In the genomic region with DNA sequence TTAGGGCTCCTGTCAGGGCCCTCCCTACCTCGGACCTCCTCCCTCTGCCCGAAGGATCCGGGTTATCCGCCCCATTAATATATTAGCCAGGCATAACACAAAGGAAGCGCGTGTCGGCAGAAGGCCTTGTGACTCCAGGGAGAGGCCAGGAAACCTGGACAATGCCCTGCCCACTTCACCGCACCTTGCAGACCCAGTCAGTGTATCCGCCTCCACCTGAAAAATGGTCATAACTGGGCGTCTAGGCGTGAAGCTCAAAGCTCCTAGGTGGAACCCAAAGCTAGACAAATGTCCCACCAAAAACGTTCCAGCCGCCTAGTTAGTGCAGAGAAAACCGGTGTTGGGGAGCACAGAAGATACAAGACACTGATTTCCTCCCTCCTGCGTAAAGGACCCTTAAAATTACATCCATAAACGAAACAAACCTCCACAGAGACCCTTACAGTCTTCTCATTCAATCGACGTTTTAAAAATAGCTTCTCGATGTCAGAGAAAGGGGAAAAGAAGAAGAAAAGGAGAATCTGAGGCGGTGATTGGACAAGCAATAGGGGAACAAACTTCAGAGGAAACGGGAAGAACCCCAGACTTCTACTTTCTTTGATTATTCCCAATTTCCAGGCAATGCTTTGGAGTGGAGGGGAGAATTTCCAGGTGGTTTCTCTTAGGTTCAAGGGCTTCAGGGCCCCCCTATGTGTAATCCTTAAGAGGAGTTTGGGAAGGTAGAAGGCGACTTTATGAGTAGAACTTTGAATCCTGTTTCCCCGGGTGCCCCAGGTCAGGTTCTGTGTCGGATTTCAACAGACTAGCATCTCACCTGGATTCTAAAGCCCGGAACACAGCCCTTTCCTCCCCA, we compare ENCODE assay signal across 13 mouse cellular contexts. TPM values are rescaled to one million over a fixed set of nuclear protein-coding genes. Genes with fewer than 3 reads are reported as not detected.
DNase-seq lines count a peak whose midpoint lies in the region; ATAC-seq and TF ChIP-seq lines count a peak whose summit lies in the region.
"Had no signal": no experiment of that assay in that cellular context is flagged by ENCODE, and none has a peak within 500 bp of the region (broad histone marks: within the 10 kb centered on the region; RNA-seq: fewer than 3 reads in every experiment).

No protein-coding gene starts in this region.

- no peak overlapping the region for H3K4me2 ChIP-seq in kidney, embryonic 14.5 days (replicated peaks; ENCODE audit: low read depth, low read length)
- H3K4me2 ChIP-seq in limb, embryonic 11.5 days (ENCODE audit: low read depth, severe bottlenecking): no peak overlapping the region
- H3K4me2 ChIP-seq in kidney, embryonic 15.5 days: no peak overlapping the region
- H3K4me2 ChIP-seq: embryonic facial prominence, embryonic 12.5 days had no signal

- no peak overlapping the region for H3K4me3 ChIP-seq in kidney, embryonic 14.5 days (ENCODE audit: low read length)
- H3K4me3 ChIP-seq in limb, embryonic 11.5 days (ENCODE audit: low read depth, low read length): no peak overlapping the region
- no peak overlapping the region for H3K4me3 ChIP-seq in kidney, embryonic 15.5 days (replicated peaks)
- H3K4me3 ChIP-seq: embryonic facial prominence, embryonic 12.5 days had no signal

- under 1% methylated on average over 25 of the region's 25 CpGs for WGBS in kidney, embryonic 14.5 days
- 1% methylated on average over 25 of the region's 25 CpGs for WGBS in limb, embryonic 11.5 days
- WGBS in kidney, embryonic 15.5 days: 2% methylated on average over 25 of the region's 25 CpGs

- no peak overlapping the region for H3K27ac ChIP-seq in kidney, embryonic 14.5 days (ENCODE audit: low read depth, low read length)
- no peak overlapping the region for H3K27ac ChIP-seq in limb, embryonic 11.5 days (replicated peaks; ENCODE audit: low read depth, low read length)
- H3K27ac ChIP-seq in kidney, embryonic 15.5 days: no peak overlapping the region
- H3K27ac ChIP-seq: embryonic facial prominence, embryonic 12.5 days had no signal

- no peak for DNase-seq in kidney, adult 8-10 months
- peak; percentile 34 for DNase-seq in brain, embryonic 14.5 days (ENCODE audit: low read depth)
- DNase-seq in limb, embryonic 11.5 days (ENCODE audit: low spot score): peak; percentile 56
- peak; percentile 54 to 65 for DNase-seq in lung, postnatal 4 days
- no peak for DNase-seq in frontal cortex, postnatal 14 days (ENCODE audit: low spot score in 2 of 2)
- DNase-seq in cerebellum, adult 9-11 months: no peak
- DNase-seq: kidney, adult 9 months; left cerebral cortex, postnatal 4 days; right cerebral cortex, adult 18-20 months had no signal

- H3K36me3 ChIP-seq in kidney, embryonic 14.5 days (ENCODE audit: control insufficient read depth, insufficient read depth, low read length): no peaks in the 10 kb centered on the region
- H3K36me3 ChIP-seq in limb, embryonic 11.5 days (ENCODE audit: control insufficient read depth, insufficient read depth, low read length): no peaks in the 10 kb centered on the region
- no peaks in the 10 kb centered on the region for H3K36me3 ChIP-seq in kidney, embryonic 15.5 days
- H3K36me3 ChIP-seq: embryonic facial prominence, embryonic 12.5 days had no signal

- TF ChIP-seq CTCF in brain, embryonic 14.5 days (IDR thresholded peaks at IDR 0.05; ENCODE audit: borderline replicate concordance, extremely low read depth, insufficient read depth, insufficient read length): no peak

- ATAC-seq in kidney, embryonic 14.5 days (ENCODE audit: low FRiP score, low TSS enrichment): peak; percentile 32; the same call in 1 of the 2 replicates
- ATAC-seq in limb, embryonic 11.5 days (ENCODE audit: insufficient number of reproducible peaks, low FRiP score, low TSS enrichment, low read depth): no peak
- ATAC-seq in kidney, embryonic 15.5 days (replicated peaks; ENCODE audit: low FRiP score): no peak

- no peaks in the 10 kb centered on the region for H3K9me3 ChIP-seq in kidney, embryonic 14.5 days (ENCODE audit: control insufficient read depth, low read length)
- no peaks in the 10 kb centered on the region for H3K9me3 ChIP-seq in limb, embryonic 11.5 days (ENCODE audit: control insufficient read depth, low read length)
- no peaks in the 10 kb centered on the region for H3K9me3 ChIP-seq in kidney, embryonic 15.5 days (replicated peaks)
- H3K9me3 ChIP-seq: embryonic facial prominence, embryonic 12.5 days had no signal

- peaks cover 90% of the 10 kb centered on the region for H3K27me3 ChIP-seq in kidney, embryonic 14.5 days (ENCODE audit: control insufficient read depth, insufficient read depth, low read length)
- peaks cover 63% of the 10 kb centered on the region for H3K27me3 ChIP-seq in limb, embryonic 11.5 days (ENCODE audit: control insufficient read depth, insufficient read depth, low read length)
- peaks cover 91% of the 10 kb centered on the region for H3K27me3 ChIP-seq in kidney, embryonic 15.5 days

- no peaks in the 10 kb centered on the region; the same call in 1 of the 2 replicates for H3K4me1 ChIP-seq in kidney, embryonic 14.5 days (ENCODE audit: control insufficient read depth, insufficient read depth, low read length)
- no peaks in the 10 kb centered on the region for H3K4me1 ChIP-seq in limb, embryonic 11.5 days (ENCODE audit: control insufficient read depth, insufficient read depth, low read length)
- H3K4me1 ChIP-seq in kidney, embryonic 15.5 days: peaks cover 22% of the 10 kb centered on the region

- H3K9ac ChIP-seq in kidney, embryonic 14.5 days (ENCODE audit: low read depth, low read length): no peak overlapping the region
- H3K9ac ChIP-seq in limb, embryonic 11.5 days (ENCODE audit: low read length): no peak overlapping the region
- no peak overlapping the region for H3K9ac ChIP-seq in kidney, embryonic 15.5 days
- H3K9ac ChIP-seq: embryonic facial prominence, embryonic 12.5 days had no signal

- no peak for TF ChIP-seq POLR2A in brain, embryonic 14.5 days (IDR thresholded peaks at IDR 0.05; ENCODE audit: borderline replicate concordance, extremely low read depth, insufficient read depth, insufficient read length, poor library complexity, severe bottlenecking)

RNA-seq across cellular contexts. Expression of a gene that starts 10.4 kb away (rescaled TPM):
- polyA plus RNA-seq in kidney, embryonic 14.5 days (2014; fragmentation: Nextera tagmentation; extraction: Ambion mirVana): 1.5 and 1.6 TPM in 2 replicates
- polyA plus RNA-seq in brain, embryonic 14.5 days (2012; rRNA removed): 4.5 and 7.7 TPM in 2 replicates
- not detected in 2 replicates for polyA plus RNA-seq in limb, embryonic 11.5 days (2014; fragmentation: Nextera tagmentation; extraction: Ambion mirVana)
- 0.93 and 1.0 TPM in 2 replicates for polyA plus RNA-seq in kidney, embryonic 15.5 days (2015; fragmentation: Nextera tagmentation; extraction: Ambion mirVana)
- polyA plus RNA-seq: heart, postnatal 0 days had no signal

RNA-seq across cellular contexts. Expression of a gene that starts 27.6 kb away (rescaled TPM):
- polyA plus RNA-seq in kidney, embryonic 14.5 days (2014; fragmentation: Nextera tagmentation; extraction: Ambion mirVana): 0.22 and 0.47 TPM in 2 replicates
- 0.73 and 1.2 TPM in 2 replicates for polyA plus RNA-seq in brain, embryonic 14.5 days (2012; rRNA removed)
- 0.06 and 0.28 TPM in 2 replicates for polyA plus RNA-seq in limb, embryonic 11.5 days (2014; fragmentation: Nextera tagmentation; extraction: Ambion mirVana)
- 0.21 and 0.35 TPM in 2 replicates for polyA plus RNA-seq in kidney, embryonic 15.5 days (2015; fragmentation: Nextera tagmentation; extraction: Ambion mirVana)
- polyA plus RNA-seq: heart, postnatal 0 days had no signal

Comparison
In these comparisons a context has a peak if more than half of its experiments do, and no peak if none do; other contexts are left out.
1. DNase-seq: peak in brain, embryonic 14.5 days (single experiment), limb, embryonic 11.5 days (single experiment) and lung, postnatal 4 days (2 of 2); none in kidney, adult 8-10 months (0 of 2), frontal cortex, postnatal 14 days (0 of 2) and cerebellum, adult 9-11 months (single experiment).